Comparison of ENCODE assay signal across 8 mouse cellular contexts in genomic region chr11:57801766-57802510, GRCm38 (mm10). TPM values are rescaled to one million over a fixed set of nuclear protein-coding genes. Genes with fewer than 3 reads are reported as not detected.
DNase-seq lines count a peak whose midpoint lies in the region.

No protein-coding gene starts in this region.

- peaks cover 17% of the 10 kb centered on the region for H3K36me3 ChIP-seq in embryonic facial prominence, embryonic 10.5 days (replicated peaks)
- peaks cover 11% of the 10 kb centered on the region for H3K36me3 ChIP-seq in heart, embryonic 10.5 days

- DNase-seq in 3134 (ENCODE audit: extremely low read depth, insufficient read length, low spot score) (peak; percentile 65), adipocyte (ENCODE audit: low spot score) (peak; percentile 29)
- peak; percentile 70 for DNase-seq in embryonic facial prominence, embryonic 10.5 days (ENCODE audit: low spot score)
- peak; percentile 84 for DNase-seq in heart, embryonic 10.5 days (ENCODE audit: low spot score)
- peak; percentile 40 for DNase-seq in kidney, adult 9 months
- DNase-seq in lung, adult 18-20 months, result peak; percentile 43 to 58
- DNase-seq in ovary, adult 18-20 months (ENCODE audit: low spot score), result peak; percentile 62
- peak; percentile 46 to 61 for DNase-seq in urinary bladder, adult 18-20 months (ENCODE audit: low spot score in 2 of 2)

- H3K27me3 ChIP-seq in embryonic facial prominence, embryonic 10.5 days (replicated peaks; ENCODE audit: low read depth, poor library complexity, severe bottlenecking), result no peaks in the 10 kb centered on the region
- no peaks in the 10 kb centered on the region for H3K27me3 ChIP-seq in heart, embryonic 10.5 days (ENCODE audit: insufficient read depth, poor library complexity, severe bottlenecking)

- H3K4me1 ChIP-seq in embryonic facial prominence, embryonic 10.5 days, result peaks cover 30% of the 10 kb centered on the region
- H3K4me1 ChIP-seq in heart, embryonic 10.5 days, result peaks cover 33% of the 10 kb centered on the region

- under 1% methylated on average over 85 of the region's 85 CpGs for WGBS in embryonic facial prominence, embryonic 10.5 days
- WGBS in heart, embryonic 10.5 days, result under 1% methylated on average over 85 of the region's 85 CpGs

- peak overlapping the region; percentile 89 for H3K27ac ChIP-seq in embryonic facial prominence, embryonic 10.5 days (replicated peaks)
- H3K27ac ChIP-seq in heart, embryonic 10.5 days, result peak overlapping the region; percentile 95

- peak overlapping the region; percentile 95 for H3K4me3 ChIP-seq in embryonic facial prominence, embryonic 10.5 days
- H3K4me3 ChIP-seq in heart, embryonic 10.5 days, result peak overlapping the region; percentile 86

- no peaks in the 10 kb centered on the region for H3K9me3 ChIP-seq in embryonic facial prominence, embryonic 10.5 days
- no peaks in the 10 kb centered on the region for H3K9me3 ChIP-seq in heart, embryonic 10.5 days

RNA-seq across cellular contexts. Expression of gene Sap30l, which starts 0.5 kb away (rescaled TPM):
- 12.3 and 13.2 TPM in 2 replicates for polyA plus RNA-seq in embryonic facial prominence, embryonic 10.5 days (2016; fragmentation: Nextera tagmentation; extraction: Ambion mirVana)
- polyA plus RNA-seq in heart, embryonic 10.5 days (2016; fragmentation: Nextera tagmentation; extraction: Ambion mirVana), result 8.8 and 12.2 TPM in 2 replicates

RNA-seq across cellular contexts. Expression of gene Hand1, which starts 30.7 kb away (rescaled TPM):
- polyA plus RNA-seq in embryonic facial prominence, embryonic 10.5 days (2016; fragmentation: Nextera tagmentation; extraction: Ambion mirVana), result 21.3 and 50.0 TPM in 2 replicates
- polyA plus RNA-seq in heart, embryonic 10.5 days (2016; fragmentation: Nextera tagmentation; extraction: Ambion mirVana), result 95.3 and 106 TPM in 2 replicates

Comparison
In these comparisons a context has a peak if more than half of its experiments do, and no peak if none do; other contexts are left out.
1. Peak in every context shown above with its lines: DNase-seq, H3K4me3 ChIP-seq and H3K27ac ChIP-seq.
2. DNase-seq: peak in every context shown above with its lines; median percentile 84 in heart, embryonic 10.5 days; 70 in embryonic facial prominence, embryonic 10.5 days; 65 in 3134; 62 in ovary, adult 18-20 months; 54 in urinary bladder, adult 18-20 months; 50 in lung, adult 18-20 months; 40 in kidney, adult 9 months; 29 in adipocyte.